Mouse (Mus musculus): Measurements from ENCODE around the gene Olfr1341.

Gene Olfr1341

GRCm38 (mm10) chr4:118703223-118703622 lies at the start of gene Olfr1341:
Gene Olfr1341, plus strand, starts transcription at chr4:118703523.
- DNase-seq (ENCODE audit: inconsistent age in 2 of 2, low spot score in 1 of 2): no peak

- no peak for DNase-seq (ENCODE audit: inconsistent age in 2 of 2, low spot score in 1 of 2)
These were observed 44.7 kb upstream of the Olfr1341 start, which contains the start of gene Olfr62 for GRCm38 (mm10) chr4:118658652-118659051. Gene Olfr62, plus strand, starts transcription at chr4:118658952.

GRCm38 (mm10) chr4:118687086-118687485 lies 16.2 kb upstream of the Olfr1341 start:
- no peak for DNase-seq (ENCODE audit: inconsistent age in 2 of 2, low spot score in 1 of 2)

GRCm38 (mm10) chr4:118692412-118692973 lies 10.8 kb upstream of the Olfr1341 start, which contains the start of gene Olfr1342:
Gene Olfr1342, minus strand, starts transcription at chr4:118692756.
- DNase-seq (ENCODE audit: inconsistent age in 2 of 2, low spot score in 1 of 2): no peak

- DNase-seq (ENCODE audit: inconsistent age in 2 of 2, low spot score in 1 of 2): no peak
These were observed 9.5 kb upstream of the Olfr1341 start for GRCm38 (mm10) chr4:118693812-118694211.

GRCm38 (mm10) chr4:118708086-118708485 lies 4.8 kb downstream of the Olfr1341 start:
- no peak for DNase-seq (ENCODE audit: inconsistent age in 2 of 2, low spot score in 1 of 2)

GRCm38 (mm10) chr4:118711656-118712055 lies 8.3 kb downstream of the Olfr1341 start:
- DNase-seq (ENCODE audit: inconsistent age in 2 of 2, low spot score in 1 of 2): no peak

GRCm38 (mm10) chr4:118719838-118720237 lies 16.5 kb downstream of the Olfr1341 start, which contains the start of gene Olfr1340:
Gene Olfr1340, plus strand, starts transcription at chr4:118720138.
- no peak for DNase-seq (ENCODE audit: inconsistent age in 2 of 2, low spot score in 1 of 2)

GRCm38 (mm10) chr4:118721742-118722483 lies 18.6 kb downstream of the Olfr1341 start:
- peak; percentile 4 to 35 for DNase-seq (ENCODE audit: inconsistent age in 2 of 2, low spot score in 1 of 2)

- DNase-seq (ENCODE audit: inconsistent age in 2 of 2, low spot score in 1 of 2): no peak
These were observed 28.6 kb downstream of the Olfr1341 start, which contains the start of gene Olfr1339 for GRCm38 (mm10) chr4:118731875-118732274. Gene Olfr1339, plus strand, starts transcription at chr4:118732175.

GRCm38 (mm10) chr4:118739574-118739973 lies 36.3 kb downstream of the Olfr1341 start:
- DNase-seq (ENCODE audit: inconsistent age in 2 of 2, low spot score in 1 of 2): no peak

- DNase-seq (ENCODE audit: inconsistent age in 2 of 2, low spot score in 1 of 2): no peak
These were observed 37.8 kb downstream of the Olfr1341 start for GRCm38 (mm10) chr4:118740988-118741698.

GRCm38 (mm10) chr4:118741881-118742280 lies 38.6 kb downstream of the Olfr1341 start:
- no peak for DNase-seq (ENCODE audit: inconsistent age in 2 of 2, low spot score in 1 of 2)

- no peak for DNase-seq (ENCODE audit: inconsistent age in 2 of 2, low spot score in 1 of 2)
These were observed 55.3 kb downstream of the Olfr1341 start, which contains the start of gene Olfr1338 for GRCm38 (mm10) chr4:118758637-118759036. Gene Olfr1338, minus strand, starts transcription at chr4:118758737.
